Mouse (Mus musculus): Measurements from ENCODE around the gene Syn3. TPM values are rescaled to one million over a fixed set of nuclear protein-coding genes. Genes with fewer than 3 reads are reported as not detected.

Gene Syn3
- polyA plus RNA-seq, 1 experiment: 0.75 TPM

DNA sequence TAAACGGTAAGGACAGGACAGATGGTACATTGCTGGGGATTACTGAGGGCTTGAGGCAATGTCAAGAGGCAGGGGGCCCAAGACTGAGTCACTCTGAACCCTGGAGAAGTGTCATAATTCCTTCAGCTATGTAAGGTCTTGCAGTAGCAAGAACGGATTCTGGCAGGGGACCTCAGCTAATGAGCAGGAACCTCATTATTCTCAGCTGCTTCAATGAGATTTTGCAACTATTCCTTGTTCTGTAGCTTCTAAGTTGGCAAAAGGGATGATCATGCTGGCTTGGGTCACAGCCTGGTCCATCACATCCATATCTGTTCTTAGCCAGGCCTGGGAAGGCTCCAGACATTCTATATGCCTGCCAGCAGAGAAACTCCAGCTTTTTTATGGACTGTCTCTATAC is 139.5 kb downstream of the Syn3 start:
- H3K36me3 ChIP-seq (ENCODE audit: control insufficient read depth, insufficient read depth, low read length): no peaks in the 10 kb centered on the region
- TF ChIP-seq CTCF (IDR thresholded peaks at IDR 0.05; ENCODE audit: extremely low read depth, insufficient read length, insufficient replicate concordance, low read depth, low read length) (no peak), POLR2A (IDR thresholded peaks at IDR 0.05; ENCODE audit: low read depth, low read length) (no peak)
- 78% methylated on average over 2 of the region's 2 CpGs for WGBS
- no peak overlapping the region for H3K27ac ChIP-seq (ENCODE audit: insufficient read depth, low read depth, low read length)
- H3K4me3 ChIP-seq (ENCODE audit: low read depth, low read length): no peak overlapping the region
- H3K4me1 ChIP-seq (ENCODE audit: control insufficient read depth, insufficient read depth, insufficient read length, low read length): peaks cover 4% of the 10 kb centered on the region
- H3K27me3 ChIP-seq (ENCODE audit: control insufficient read depth, insufficient read depth, low read length): no peaks in the 10 kb centered on the region

DNA sequence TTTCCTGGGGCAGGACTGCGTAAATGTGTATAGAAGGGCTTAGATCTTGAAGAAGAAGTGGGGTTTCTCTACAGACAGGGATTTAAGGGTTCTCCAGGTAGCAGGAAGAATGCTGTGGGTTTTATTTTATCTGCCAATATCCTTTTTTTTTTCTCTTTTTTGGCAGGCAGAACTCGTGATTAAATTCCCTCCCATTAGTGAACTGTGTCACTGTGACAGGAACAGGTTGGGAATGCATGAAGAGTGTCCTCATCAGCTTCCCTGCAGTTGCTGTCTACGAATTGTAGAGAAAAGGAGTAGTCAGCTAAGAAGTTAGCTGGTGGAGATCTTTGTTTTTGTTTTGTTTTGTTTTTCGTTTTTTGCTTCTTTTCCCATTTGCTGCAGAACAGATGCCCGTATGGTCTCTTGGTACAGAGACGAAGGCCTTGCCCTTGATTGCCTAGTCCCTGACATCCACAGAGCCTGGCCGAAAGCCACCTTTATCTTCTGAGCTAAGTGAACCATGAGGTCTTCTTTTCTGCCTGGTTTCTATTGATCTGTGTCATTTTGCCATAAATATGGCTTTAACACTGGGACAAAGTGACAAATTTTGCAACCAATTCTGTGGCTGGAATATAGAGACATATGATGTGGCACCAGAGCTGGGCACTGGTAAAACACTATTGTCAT is 140.3 kb downstream of the Syn3 start:
- TF ChIP-seq POLR2A (IDR thresholded peaks at IDR 0.05; ENCODE audit: low read depth, low read length) (no peak), CTCF (IDR thresholded peaks at IDR 0.05; ENCODE audit: extremely low read depth, insufficient read length, insufficient replicate concordance, low read depth, low read length) (no peak)
- no peaks in the 10 kb centered on the region for H3K36me3 ChIP-seq (ENCODE audit: control insufficient read depth, insufficient read depth, low read length)
- H3K27me3 ChIP-seq (ENCODE audit: control insufficient read depth, insufficient read depth, low read length): no peaks in the 10 kb centered on the region
- no peak overlapping the region for H3K27ac ChIP-seq (ENCODE audit: insufficient read depth, low read depth, low read length)
- no peak overlapping the region for H3K4me3 ChIP-seq (ENCODE audit: low read depth, low read length)
- WGBS: 78% methylated on average over 7 of the region's 7 CpGs
- peaks cover 6% of the 10 kb centered on the region for H3K4me1 ChIP-seq (ENCODE audit: control insufficient read depth, insufficient read depth, insufficient read length, low read length)

DNA sequence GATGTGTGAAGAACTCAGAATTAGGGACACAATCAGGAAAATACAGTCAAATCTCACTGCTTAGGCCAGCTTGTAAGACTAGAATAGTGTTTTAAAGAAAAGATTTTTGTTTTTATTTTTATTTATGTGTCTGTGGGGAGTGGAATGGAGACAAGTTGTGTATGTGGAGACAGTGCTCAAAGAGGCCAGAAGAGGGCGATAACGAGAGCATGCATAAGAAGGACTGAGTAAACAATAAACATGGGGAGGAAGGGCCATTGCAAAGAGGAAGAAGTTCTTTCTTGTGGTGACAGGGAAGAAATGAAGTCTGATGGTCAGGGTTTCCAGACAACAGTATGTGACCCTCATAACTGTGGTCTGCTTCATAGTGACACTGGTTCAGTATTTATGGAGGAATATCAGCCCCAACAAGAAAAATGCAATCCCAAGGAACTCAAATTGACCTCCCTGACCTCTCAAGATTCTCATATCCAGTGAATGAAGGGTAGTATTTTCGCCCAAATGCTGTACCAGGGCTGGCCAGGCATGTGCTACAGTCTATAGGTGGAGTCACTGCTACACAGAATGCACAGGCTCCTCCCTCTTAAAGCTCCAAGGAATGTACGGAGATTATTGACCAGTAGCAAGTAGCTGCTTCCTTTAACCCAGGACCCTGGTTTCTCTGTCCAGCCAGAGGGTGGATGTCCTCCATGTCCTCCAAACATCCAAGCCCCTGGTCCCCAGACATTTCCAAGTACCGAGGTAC is 141.7 kb downstream of the Syn3 start:
- TF ChIP-seq POLR2A (IDR thresholded peaks at IDR 0.05; ENCODE audit: low read depth, low read length) (no peak), CTCF (IDR thresholded peaks at IDR 0.05; ENCODE audit: extremely low read depth, insufficient read length, insufficient replicate concordance, low read depth, low read length) (no peak)
- 68% methylated on average over 5 of the region's 5 CpGs for WGBS
- H3K36me3 ChIP-seq (ENCODE audit: control insufficient read depth, insufficient read depth, low read length): no peaks in the 10 kb centered on the region

DNA sequence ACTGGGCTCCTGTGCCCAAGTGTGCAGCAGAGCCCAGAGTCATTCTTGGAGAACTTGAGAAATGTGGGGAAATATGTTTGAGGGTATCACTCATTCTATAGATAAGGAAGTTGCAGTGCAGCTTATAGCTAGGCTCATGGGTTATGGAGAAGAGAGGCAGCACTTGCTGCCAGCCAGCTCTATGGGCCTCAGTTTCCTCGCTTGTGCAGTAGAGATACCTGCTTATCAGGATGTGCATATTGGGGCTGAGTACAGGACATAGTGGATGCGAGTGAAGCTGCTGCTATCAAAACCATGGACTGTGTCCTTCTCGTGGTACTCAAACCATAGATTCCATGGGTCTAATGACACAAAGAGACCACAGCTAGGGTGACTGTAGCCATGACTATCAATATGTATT is 146.2 kb downstream of the Syn3 start:
- Histone ChIP-seq H3K36me3 (ENCODE audit: control insufficient read depth, insufficient read depth, low read length) (no peaks in the 10 kb centered on the region), H3K4me3 (ENCODE audit: low read depth, low read length) (no peak overlapping the region), H3K27me3 (ENCODE audit: control insufficient read depth, insufficient read depth, low read length) (no peaks in the 10 kb centered on the region), H3K27ac (ENCODE audit: insufficient read depth, low read depth, low read length) (no peak overlapping the region), H3K4me1 (ENCODE audit: control insufficient read depth, insufficient read depth, insufficient read length, low read length) (peaks cover 7% of the 10 kb centered on the region)
- no peak for TF ChIP-seq POLR2A (IDR thresholded peaks at IDR 0.05; ENCODE audit: low read depth, low read length)
- no peak for TF ChIP-seq CTCF (IDR thresholded peaks at IDR 0.05; ENCODE audit: extremely low read depth, insufficient read length, insufficient replicate concordance, low read depth, low read length)
- WGBS: 95% methylated on average over 3 of the region's 3 CpGs

More for the DNA sequence above, 141.7 kb downstream of the Syn3 start:
- H3K27me3 ChIP-seq (ENCODE audit: control insufficient read depth, insufficient read depth, low read length): no peaks in the 10 kb centered on the region
- H3K4me3 ChIP-seq (ENCODE audit: low read depth, low read length): no peak overlapping the region
- peaks cover 6% of the 10 kb centered on the region for H3K4me1 ChIP-seq (ENCODE audit: control insufficient read depth, insufficient read depth, insufficient read length, low read length)
- H3K27ac ChIP-seq (ENCODE audit: insufficient read depth, low read depth, low read length): no peak overlapping the region

DNA sequence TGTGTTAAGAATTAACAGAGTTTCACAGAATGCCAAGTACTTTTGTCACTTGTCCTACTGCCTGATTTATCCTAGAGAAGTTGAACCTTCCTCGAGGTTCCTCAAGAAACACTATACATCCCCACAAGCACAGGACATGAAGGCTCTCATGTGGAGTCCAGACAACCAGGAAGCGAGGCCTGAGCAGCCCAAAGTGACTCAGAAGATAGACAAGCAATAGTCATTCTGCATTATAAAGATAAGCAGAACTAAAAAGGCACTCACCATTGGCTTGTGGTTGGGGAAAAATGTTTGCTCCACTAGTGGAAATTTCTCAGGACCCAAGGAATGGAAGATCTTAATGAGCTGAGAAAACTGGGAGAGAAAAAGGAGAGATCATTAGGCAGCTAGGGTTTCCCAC is 147.4 kb downstream of the Syn3 start:
- no peak overlapping the region for H3K4me3 ChIP-seq (ENCODE audit: low read depth, low read length)
- no peaks in the 10 kb centered on the region for H3K27me3 ChIP-seq (ENCODE audit: control insufficient read depth, insufficient read depth, low read length)
- H3K36me3 ChIP-seq (ENCODE audit: control insufficient read depth, insufficient read depth, low read length): no peaks in the 10 kb centered on the region
- 45% methylated on average over 2 of the region's 2 CpGs for WGBS
- H3K27ac ChIP-seq (ENCODE audit: insufficient read depth, low read depth, low read length): no peak overlapping the region
- TF ChIP-seq POLR2A (IDR thresholded peaks at IDR 0.05; ENCODE audit: low read depth, low read length) (no peak), CTCF (IDR thresholded peaks at IDR 0.05; ENCODE audit: extremely low read depth, insufficient read length, insufficient replicate concordance, low read depth, low read length) (no peak)
- peaks cover 6% of the 10 kb centered on the region; the same call in 1 of the 2 replicates for H3K4me1 ChIP-seq (ENCODE audit: control insufficient read depth, insufficient read depth, insufficient read length, low read length)

DNA sequence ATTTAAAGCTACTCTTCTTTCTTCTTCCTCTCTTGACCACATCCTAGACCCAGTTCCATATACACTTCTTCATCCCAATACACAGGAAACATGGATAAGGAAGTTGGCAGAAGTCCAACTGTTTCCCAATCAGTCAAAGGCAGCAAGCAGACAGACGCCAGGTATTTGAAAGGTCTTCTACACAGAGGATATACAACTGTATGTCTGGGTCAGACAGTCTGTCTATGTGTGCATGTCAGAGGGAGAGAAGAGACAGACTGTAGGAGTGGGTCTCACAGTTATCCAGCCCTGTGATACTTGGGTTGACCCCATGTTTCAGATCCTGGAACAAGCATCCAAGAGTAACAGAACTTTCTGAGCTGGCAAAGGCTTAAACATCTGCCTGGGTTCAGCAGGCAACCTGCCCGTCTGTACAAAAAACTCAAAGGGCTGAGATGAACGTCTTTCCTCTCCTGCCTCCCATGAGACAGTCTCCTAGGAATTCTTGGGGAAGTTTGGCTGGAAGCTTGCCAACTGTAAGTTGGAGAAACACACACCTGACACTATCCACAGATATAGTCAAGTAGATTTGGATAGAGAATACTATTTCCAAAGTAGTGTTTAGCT is 152.4 kb downstream of the Syn3 start:
- no peak for TF ChIP-seq POLR2A (IDR thresholded peaks at IDR 0.05; ENCODE audit: low read depth, low read length)
- TF ChIP-seq CTCF (IDR thresholded peaks at IDR 0.05; ENCODE audit: extremely low read depth, insufficient read length, insufficient replicate concordance, low read depth, low read length): no peak
- Histone ChIP-seq H3K27ac (ENCODE audit: insufficient read depth, low read depth, low read length) (no peak overlapping the region), H3K4me3 (ENCODE audit: low read depth, low read length) (no peak overlapping the region), H3K27me3 (ENCODE audit: control insufficient read depth, insufficient read depth, low read length) (no peaks in the 10 kb centered on the region), H3K36me3 (ENCODE audit: control insufficient read depth, insufficient read depth, low read length) (no peaks in the 10 kb centered on the region), H3K4me1 (ENCODE audit: control insufficient read depth, insufficient read depth, insufficient read length, low read length) (peaks cover 35% of the 10 kb centered on the region; the same call in 1 of the 2 replicates)
- 18% methylated on average over 3 of the region's 3 CpGs for WGBS

DNA sequence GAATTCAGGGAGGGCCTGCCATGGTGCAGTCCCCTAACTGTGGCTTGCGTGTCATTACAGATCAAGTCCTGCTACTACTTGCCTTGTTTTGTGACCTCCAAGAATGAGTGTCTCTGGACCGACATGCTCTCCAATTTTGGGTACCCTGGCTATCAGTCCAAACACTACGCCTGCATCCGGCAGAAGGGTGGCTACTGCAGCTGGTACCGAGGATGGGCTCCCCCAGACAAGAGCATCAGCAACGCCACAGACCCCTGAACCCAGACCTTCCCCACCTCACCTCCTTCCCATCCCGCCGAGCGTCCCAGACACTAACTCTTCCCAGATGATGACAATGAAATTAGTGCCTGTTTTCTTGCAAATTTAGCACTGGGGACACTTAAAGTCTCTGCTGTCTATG is 153.1 kb downstream of the Syn3 start:
- Histone ChIP-seq H3K27me3 (ENCODE audit: control insufficient read depth, insufficient read depth, low read length) (no peaks in the 10 kb centered on the region), H3K36me3 (ENCODE audit: control insufficient read depth, insufficient read depth, low read length) (no peaks in the 10 kb centered on the region), H3K4me3 (ENCODE audit: low read depth, low read length) (no peak overlapping the region), H3K4me1 (ENCODE audit: control insufficient read depth, insufficient read depth, insufficient read length, low read length) (peaks cover 40% of the 10 kb centered on the region; the same call in 1 of the 2 replicates), H3K27ac (ENCODE audit: insufficient read depth, low read depth, low read length) (no peak overlapping the region)
- WGBS: 96% methylated on average over 9 of the region's 9 CpGs
- no peak for TF ChIP-seq POLR2A (IDR thresholded peaks at IDR 0.05; ENCODE audit: low read depth, low read length)
- TF ChIP-seq CTCF (IDR thresholded peaks at IDR 0.05; ENCODE audit: extremely low read depth, insufficient read length, insufficient replicate concordance, low read depth, low read length): no peak

All from small intestine, adult 2 months (tissue).